Mouse (Mus musculus): ENCODE measurements at regions not wholly inside any gene's neighbourhood (a gene's known extent, or its start where the extent isn't known, plus 50 kb on each side); places are given as distances from the start of the nearest gene placed in this dataset.
A peak's percentile ranks its signal among the peaks of the same experiment; 100 is the strongest.

DNA sequence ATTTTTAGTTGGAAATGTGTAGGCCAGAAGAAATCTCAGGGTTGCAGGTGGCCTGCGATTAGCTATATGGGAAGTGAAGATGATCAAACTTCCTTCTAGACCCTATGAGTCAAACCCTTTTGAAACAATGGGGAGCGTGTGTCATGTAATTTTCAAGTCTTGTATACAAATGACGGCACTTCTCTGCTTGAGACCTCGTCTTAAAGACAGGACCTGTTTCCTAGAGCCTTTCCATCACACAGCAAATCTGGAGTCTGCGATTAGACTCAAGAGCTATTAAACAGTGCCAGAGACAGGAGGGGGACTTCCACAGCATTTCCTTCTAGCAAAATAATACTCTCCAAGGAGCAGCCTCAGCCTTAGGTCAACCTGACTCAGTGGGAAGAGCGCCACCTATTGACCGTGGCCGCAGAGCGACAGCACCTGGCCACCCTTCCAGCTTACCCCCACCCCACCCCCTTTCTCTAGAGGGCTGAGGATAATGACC is 358.9 kb upstream of the Adgrl2 start:
- TF ChIP-seq CTCF (IDR thresholded peaks at IDR 0.05; ENCODE audit: borderline replicate concordance, control insufficient read depth, extremely low read depth, insufficient read depth, low read length, poor library complexity): peak; percentile 61; the same call in 1 of the 2 replicates
- TF ChIP-seq POLR2A (IDR thresholded peaks at IDR 0.05; ENCODE audit: control insufficient read depth, extremely low read depth, insufficient read depth, low read length, poor library complexity): no peak

All from thymus, adult 2 months (tissue).